Mouse (Mus musculus) urinary bladder, postnatal 10 days (tissue): ENCODE data around the gene Prkch.

ENCODE experiments used
- DNase-seq: peaks from one replicate; pipeline ENCODE4 v3.0.0; 2022; ENCODE audit warnings: low spot score

Gene Prkch

DNA sequence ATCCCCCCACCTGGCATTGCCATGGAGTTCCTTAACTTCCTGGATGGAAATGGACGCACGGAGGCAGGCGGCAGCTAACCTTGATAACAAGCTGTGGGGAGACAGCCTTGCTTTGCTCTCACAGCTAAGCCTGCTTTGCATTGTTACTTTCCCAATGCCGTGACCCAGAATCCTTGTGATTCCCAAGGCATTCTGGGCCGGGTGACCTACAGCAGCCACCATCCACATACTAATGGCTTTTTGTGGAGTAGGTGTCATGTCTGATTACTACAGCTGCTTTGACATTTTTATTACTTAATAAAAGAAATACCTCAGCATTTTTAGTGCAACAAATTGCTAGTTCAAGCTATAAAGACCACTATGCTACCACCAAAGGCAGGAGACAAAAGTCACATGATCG is 177.4 kb downstream of the Prkch start:
- DNase-seq, result no peak

- no peak for DNase-seq
Measured at GRCm38 (mm10) chr12:73762762-73763161, 178.2 kb downstream of the Prkch start.

DNA sequence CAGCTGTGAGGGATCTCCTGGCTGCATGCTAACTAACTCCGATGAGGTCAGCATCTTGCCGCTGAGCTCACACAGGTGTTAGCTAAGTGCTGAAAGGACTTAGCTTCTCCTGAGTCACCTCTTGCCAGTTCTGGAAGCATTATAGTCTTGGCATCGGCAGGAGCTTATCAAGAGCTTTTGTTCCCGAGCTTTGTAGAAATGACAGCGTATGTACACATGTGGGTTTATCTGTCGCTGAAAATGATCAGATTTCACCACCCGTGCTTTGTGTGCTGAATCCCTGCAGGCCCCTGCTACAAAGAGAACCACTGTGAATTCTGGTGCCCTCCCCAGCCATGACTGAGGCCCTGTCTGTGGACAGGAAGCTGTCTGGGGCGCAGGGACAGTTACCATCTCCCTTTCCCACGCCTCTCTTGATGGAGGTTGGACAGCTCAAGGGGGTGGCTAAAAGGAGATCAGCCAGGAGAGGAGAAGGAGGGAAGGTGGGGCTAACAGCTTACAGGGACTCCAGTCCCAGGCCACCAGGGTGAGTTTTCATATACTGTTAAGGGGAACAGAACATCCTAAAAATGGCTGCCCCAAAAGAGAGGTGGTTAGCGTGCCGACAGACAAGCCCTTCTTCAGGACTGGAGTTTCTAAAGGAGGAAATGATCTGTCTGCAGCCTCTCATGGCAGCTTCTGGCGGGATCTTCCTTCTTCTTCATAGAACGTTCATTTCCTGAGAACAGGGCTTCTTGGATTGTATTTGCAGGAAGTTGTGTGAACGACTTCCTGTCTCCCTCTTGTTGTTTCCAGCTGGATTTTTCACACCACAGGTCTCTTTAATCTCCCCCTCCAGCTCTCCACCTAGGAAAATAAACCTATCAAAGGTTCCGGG is 180.3 kb downstream of the Prkch start:
- no peak for DNase-seq

DNA sequence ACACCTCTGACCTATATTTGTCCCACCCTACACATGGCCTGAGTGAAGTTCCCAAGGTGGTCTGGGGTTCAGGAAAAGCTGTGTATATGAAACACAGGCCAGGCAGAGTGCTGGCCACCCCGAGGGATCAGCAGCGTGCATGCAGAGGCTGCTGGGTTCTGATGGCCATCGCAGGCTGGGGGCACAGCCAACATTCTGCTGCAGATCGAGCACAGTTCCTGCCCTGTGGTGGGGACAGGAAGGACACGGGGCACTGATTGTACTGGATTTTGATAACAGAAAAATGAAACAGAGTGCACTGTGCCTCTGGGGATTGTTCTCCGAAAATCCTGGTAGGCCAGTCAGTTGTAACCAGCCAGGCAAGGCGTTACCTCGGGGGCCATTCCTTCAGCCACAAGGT is 181.6 kb downstream of the Prkch start:
- no peak for DNase-seq

DNA sequence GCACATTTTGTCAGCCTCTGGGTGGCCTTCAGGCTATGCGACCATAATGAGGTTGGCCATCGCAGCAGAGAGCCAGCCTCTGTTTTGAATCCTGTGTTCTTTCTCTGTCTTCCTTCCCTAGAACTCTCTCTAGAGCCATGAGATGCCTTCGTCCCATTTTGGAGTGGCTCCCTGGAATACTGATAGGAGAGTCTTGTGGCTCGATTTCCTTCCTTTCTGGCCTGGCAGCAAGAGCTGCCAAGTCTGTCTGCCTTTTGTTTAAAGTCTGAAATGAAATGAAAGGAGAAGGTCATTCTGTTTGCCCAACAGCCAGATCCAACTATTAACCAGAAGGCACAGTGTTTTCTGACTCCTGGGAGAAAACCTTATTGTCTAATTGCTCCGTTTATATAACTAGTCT is 184.2 kb downstream of the Prkch start:
- no peak for DNase-seq

GRCm38 (mm10) chr12:73769536-73769935 is 184.9 kb downstream of the Prkch start:
- DNase-seq, result no peak

- no peak for DNase-seq
Measured at GRCm38 (mm10) chr12:73770771-73771170, 186.2 kb downstream of the Prkch start.

GRCm38 (mm10) chr12:73774793-73775385 is 190.3 kb downstream of the Prkch start:
- no peak for DNase-seq

- no peak for DNase-seq
Measured at GRCm38 (mm10) chr12:73776401-73776945, 191.9 kb downstream of the Prkch start.

- DNase-seq, result no peak
Measured at GRCm38 (mm10) chr12:73777673-73778072, 193.1 kb downstream of the Prkch start.

GRCm38 (mm10) chr12:73779332-73780231 is 195.0 kb downstream of the Prkch start:
- no peak for DNase-seq

DNA sequence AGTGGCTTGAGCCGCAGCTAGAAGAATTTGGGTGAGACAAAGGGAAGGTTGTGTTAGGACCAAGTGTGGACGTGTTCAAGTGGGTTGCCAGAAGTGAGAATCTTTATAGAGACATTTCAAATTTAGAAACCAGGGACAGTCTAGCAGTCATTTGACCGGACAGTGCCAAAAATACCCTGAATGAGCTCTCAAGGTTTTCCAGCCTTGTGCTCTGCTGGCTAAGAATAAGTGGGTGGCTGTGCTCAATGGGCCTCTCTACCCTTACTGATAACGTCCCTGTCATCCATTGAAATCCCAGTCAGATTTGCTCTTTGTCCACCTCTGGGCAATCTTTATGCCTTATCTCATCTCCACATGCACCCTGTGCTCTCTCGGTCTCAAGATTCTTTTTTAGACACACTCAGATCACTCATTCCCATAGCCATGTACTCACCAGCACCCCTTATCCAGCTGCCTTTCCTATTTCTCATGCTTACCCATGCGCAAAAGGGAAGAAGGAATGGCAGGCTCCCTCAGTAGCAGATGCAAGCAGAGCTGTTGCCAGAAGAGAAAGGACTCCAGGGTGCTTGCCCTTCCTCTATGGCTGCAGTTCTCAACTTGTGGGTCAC is 196.9 kb downstream of the Prkch start:
- no peak for DNase-seq

GRCm38 (mm10) chr12:73786909-73787308 is 202.3 kb downstream of the Prkch start:
- DNase-seq, result peak; percentile 49

DNA sequence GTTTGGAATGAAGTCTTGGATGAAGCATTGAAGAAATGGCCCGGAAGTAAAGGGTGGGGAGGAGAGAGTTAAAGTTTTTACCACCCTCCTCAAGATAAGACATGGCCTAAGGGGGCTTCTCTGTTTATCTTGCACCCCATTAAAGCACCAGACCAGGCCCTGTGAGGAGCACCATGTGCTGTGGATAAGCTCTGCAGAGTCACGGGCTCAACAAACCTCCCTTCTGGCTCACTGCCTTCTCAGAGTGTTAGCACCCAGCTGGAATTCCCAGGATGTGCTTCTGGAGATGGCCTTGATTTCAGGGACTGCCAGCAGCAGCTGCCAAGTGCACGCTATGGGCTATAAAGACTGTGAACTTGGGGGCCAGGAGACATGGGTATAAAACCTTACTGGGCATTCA is 204.3 kb downstream of the Prkch start:
- no peak for DNase-seq

- no peak for DNase-seq
Measured at GRCm38 (mm10) chr12:73790571-73791108, 206.0 kb downstream of the Prkch start.

DNA sequence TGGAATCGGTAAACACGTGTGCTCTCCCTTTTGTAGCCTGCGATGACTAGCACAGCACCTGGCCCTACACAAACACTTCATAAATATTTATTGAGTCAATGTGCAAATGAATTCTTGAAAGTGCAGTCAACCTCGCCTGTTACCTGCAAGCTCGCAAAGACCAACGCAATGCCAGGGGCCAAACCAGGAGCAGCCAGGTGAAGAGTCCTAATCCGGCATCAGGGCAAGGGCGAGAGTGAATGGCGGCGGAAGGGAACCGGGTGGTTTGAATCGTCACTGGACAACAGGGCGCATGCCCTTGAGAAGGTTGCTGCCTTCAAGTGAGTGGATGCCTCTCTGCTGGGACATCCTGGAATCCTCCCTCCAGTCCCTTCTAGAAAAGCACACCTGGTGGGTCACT is 208.6 kb downstream of the Prkch start:
- no peak for DNase-seq

- DNase-seq, result no peak
Measured at GRCm38 (mm10) chr12:73793744-73794143, 209.1 kb downstream of the Prkch start.

GRCm38 (mm10) chr12:73794151-73794883 is 209.7 kb downstream of the Prkch start:
- no peak for DNase-seq

DNA sequence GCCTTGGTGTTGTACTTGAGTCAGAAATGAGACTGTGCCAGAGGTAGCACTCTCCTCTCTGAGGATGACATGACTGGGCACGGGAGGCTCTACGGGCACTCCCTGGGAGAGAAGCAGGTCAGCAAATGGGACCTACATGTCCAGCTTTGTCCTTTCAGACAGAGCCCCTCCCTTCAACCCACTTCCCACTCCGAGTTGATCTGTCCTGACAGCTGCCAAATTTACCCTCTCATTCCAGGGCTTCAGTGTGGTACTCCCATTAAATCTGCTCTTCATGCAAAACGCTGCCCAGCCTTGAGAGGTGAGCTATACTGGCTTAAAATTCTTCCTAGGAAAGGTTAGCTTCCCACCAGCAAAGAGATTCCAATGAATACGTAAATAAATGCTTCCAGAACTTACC is 215.1 kb downstream of the Prkch start:
- no peak for DNase-seq

DNA sequence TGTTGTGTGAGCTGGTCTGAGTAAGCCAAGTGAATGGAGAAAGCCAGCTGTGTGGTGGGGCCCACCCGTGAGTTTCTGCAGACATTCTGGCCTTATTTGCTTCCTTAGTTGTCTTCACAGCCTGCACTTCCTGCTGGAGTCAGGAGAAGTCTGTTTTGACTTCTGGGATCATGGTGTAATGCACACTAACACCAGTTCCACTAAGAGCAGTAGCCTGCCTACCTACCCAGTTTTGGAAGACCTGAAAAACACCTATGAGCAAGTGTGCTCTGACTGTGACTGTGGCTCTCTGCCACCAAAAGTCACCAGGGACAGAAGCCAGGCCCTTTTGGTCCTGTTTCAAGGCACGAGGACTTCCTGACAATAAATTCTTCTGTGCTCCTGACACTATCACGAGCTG is 216.3 kb downstream of the Prkch start:
- DNase-seq, result no peak

DNA sequence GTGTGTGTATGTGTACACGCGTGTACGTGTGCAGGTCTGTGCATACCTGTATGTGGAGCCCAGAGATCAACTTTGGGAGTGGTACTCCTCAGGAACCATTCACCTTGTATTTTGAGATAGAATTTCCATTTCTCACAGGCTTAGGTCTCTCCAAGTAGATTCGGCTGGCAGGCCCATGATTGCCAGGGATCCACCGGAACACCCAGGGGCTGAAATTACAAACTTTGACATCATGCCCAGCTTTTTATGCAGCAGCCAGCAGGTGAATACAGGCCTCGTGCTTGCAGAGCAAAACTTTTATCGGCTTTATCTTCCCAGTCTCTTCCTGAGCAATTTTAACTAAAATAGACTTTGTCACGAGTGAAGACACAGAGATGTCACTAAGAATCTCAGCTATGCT is 217.2 kb downstream of the Prkch start:
- DNase-seq, result no peak
